Mouse (Mus musculus): ENCODE results near the gene Sec24b. TPM values are rescaled to one million over a fixed set of nuclear protein-coding genes. Genes with fewer than 3 reads are reported as not detected.

Sec24b gene
- polyA plus RNA-seq, 1 experiment: 58.2 TPM

DNA sequence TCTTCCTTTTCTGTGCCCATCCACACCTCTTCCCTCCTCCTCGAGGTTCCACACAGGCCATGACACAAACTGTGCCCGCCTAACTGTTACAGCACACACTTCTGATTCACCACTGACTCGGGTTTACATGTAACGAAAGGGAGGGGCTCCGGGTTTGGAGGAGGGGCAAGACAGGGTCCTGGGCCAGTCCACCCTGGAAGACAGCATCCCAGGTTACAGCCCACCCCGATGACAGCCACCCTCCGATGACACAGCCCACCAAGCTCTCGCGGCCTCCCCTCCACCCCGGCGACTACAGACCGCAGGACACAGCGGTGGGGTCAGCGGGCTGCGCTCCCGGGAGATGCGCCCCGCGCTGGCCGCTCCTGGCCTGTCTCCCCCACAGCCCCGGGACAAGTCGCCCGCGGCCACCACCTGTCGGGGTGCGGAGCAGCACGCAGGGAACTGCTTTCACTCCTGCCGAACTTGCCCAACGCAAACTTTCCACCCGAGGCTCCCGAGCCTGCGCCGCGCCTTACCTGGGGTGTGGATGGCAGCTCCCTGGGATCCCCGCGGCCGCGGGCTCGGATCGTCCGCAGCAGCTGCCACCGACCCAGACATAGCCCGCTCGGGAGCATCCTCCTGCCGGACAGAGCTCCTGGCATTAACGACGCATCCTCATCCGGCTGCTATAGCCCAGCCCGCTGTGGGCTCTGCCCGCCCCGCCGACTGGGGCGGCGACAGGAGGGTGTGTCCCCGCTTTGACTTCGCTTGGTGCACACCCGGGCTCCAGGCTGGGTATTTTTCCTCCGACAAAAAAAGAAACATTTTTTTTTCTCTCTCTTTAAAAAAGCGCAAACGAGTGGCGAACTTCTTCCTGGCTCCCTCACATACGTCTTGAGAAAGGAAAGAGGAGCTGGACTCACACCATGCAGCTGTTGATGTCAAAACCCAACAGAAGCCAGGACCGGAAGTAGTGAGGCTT is 91.6 kb downstream of the Sec24b start, which contains the start of gene Mcub:
Mcub (minus strand) TSS at position 775 of the 964 bp plus-strand sequence.
- TF ChIP-seq POLR2A (IDR thresholded peaks at IDR 0.05; ENCODE audit: low read depth, low read length) (no peak), CTCF (IDR thresholded peaks at IDR 0.05; ENCODE audit: extremely low read depth, insufficient read depth, insufficient read length, insufficient replicate concordance) (no peak)
- peaks cover 11% of the 10 kb centered on the region for H3K4me1 ChIP-seq (ENCODE audit: control insufficient read depth, insufficient read depth, insufficient read length)
- DNase-seq (ENCODE audit: low read depth in 1 of 2, low spot score in 2 of 2): peak; percentile 24 to 35
- H3K27me3 ChIP-seq (ENCODE audit: control insufficient read depth, insufficient read depth, low read length): peaks cover 9% of the 10 kb centered on the region
- WGBS: 2% methylated on average over 62 of the region's 63 CpGs
- H3K27ac ChIP-seq (ENCODE audit: insufficient read depth, low read length): no peak within 1 kb of the TSS
- peak within 1 kb of the TSS; percentile 72 for H3K4me3 ChIP-seq (ENCODE audit: extremely low read depth, insufficient read depth, insufficient read length)
- no peaks in the 10 kb centered on the region for H3K36me3 ChIP-seq (ENCODE audit: control insufficient read depth, insufficient read depth, low read length)

DNA sequence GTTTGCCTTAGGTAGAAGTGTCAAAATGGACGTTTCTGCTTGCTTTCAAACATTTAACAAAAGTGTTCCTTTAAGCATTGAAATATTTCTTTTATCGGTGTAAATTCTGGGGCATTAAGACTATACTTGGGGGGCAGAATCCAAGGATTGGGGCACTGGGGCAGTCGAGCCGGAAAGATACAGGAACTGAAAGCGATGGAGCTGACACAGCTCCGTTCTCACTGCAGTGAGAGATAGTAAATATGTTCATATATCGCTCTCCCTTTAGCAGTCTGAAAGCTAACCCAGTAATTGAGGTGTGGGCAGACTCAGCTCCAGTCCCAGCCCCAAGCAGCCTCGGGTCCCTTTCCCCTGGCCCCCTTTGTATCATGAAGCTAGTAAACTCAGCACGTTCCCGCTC is 92.3 kb downstream of the Sec24b start:
- peaks cover 9% of the 10 kb centered on the region for H3K27me3 ChIP-seq (ENCODE audit: control insufficient read depth, insufficient read depth, low read length)
- TF ChIP-seq CTCF (IDR thresholded peaks at IDR 0.05; ENCODE audit: extremely low read depth, insufficient read depth, insufficient read length, insufficient replicate concordance): no peak
- no peak for TF ChIP-seq POLR2A (IDR thresholded peaks at IDR 0.05; ENCODE audit: low read depth, low read length)
- 31% methylated on average over 10 of the region's 10 CpGs for WGBS

GRCm38 (mm10) chr3:129967874-129968273 is 93.5 kb downstream of the Sec24b start:
- peaks cover 11% of the 10 kb centered on the region for H3K4me1 ChIP-seq (ENCODE audit: control insufficient read depth, insufficient read depth, insufficient read length)
- no peak for DNase-seq (ENCODE audit: low read depth in 1 of 2, low spot score in 2 of 2)
- peaks cover 9% of the 10 kb centered on the region for H3K27me3 ChIP-seq (ENCODE audit: control insufficient read depth, insufficient read depth, low read length)
- no peak overlapping the region for H3K4me3 ChIP-seq (ENCODE audit: extremely low read depth, insufficient read depth, insufficient read length)
- TF ChIP-seq CTCF (IDR thresholded peaks at IDR 0.05; ENCODE audit: extremely low read depth, insufficient read depth, insufficient read length, insufficient replicate concordance): no peak
- TF ChIP-seq POLR2A (IDR thresholded peaks at IDR 0.05; ENCODE audit: low read depth, low read length): no peak
- H3K27ac ChIP-seq (ENCODE audit: insufficient read depth, low read length): no peak overlapping the region
- H3K36me3 ChIP-seq (ENCODE audit: control insufficient read depth, insufficient read depth, low read length): no peaks in the 10 kb centered on the region
- 89% methylated on average over 9 of the region's 9 CpGs for WGBS

More for the DNA sequence above, 92.3 kb downstream of the Sec24b start:
- Histone ChIP-seq H3K36me3 (ENCODE audit: control insufficient read depth, insufficient read depth, low read length) (no peaks in the 10 kb centered on the region), H3K27ac (ENCODE audit: insufficient read depth, low read length) (no peak overlapping the region), H3K4me1 (ENCODE audit: control insufficient read depth, insufficient read depth, insufficient read length) (peaks cover 11% of the 10 kb centered on the region), H3K4me3 (ENCODE audit: extremely low read depth, insufficient read depth, insufficient read length) (peak overlapping the region; percentile 72)
- no peak for DNase-seq (ENCODE audit: low read depth in 1 of 2, low spot score in 2 of 2)

- no peak overlapping the region for H3K4me3 ChIP-seq (ENCODE audit: extremely low read depth, insufficient read depth, insufficient read length)
- 94% methylated on average over 8 of the region's 8 CpGs for WGBS
- no peak overlapping the region for H3K27ac ChIP-seq (ENCODE audit: insufficient read depth, low read length)
- no peaks in the 10 kb centered on the region for H3K36me3 ChIP-seq (ENCODE audit: control insufficient read depth, insufficient read depth, low read length)
- TF ChIP-seq POLR2A (IDR thresholded peaks at IDR 0.05; ENCODE audit: low read depth, low read length): no peak
- TF ChIP-seq CTCF (IDR thresholded peaks at IDR 0.05; ENCODE audit: extremely low read depth, insufficient read depth, insufficient read length, insufficient replicate concordance): no peak
- peaks cover 6% of the 10 kb centered on the region for H3K4me1 ChIP-seq (ENCODE audit: control insufficient read depth, insufficient read depth, insufficient read length)
- peaks cover 4% of the 10 kb centered on the region for H3K27me3 ChIP-seq (ENCODE audit: control insufficient read depth, insufficient read depth, low read length)
- DNase-seq (ENCODE audit: low read depth in 1 of 2, low spot score in 2 of 2): no peak
Observed at GRCm38 (mm10) chr3:129964681-129965080, 96.7 kb downstream of the Sec24b start.

GRCm38 (mm10) chr3:129962533-129962932 is 98.8 kb downstream of the Sec24b start:
- Histone ChIP-seq H3K4me3 (ENCODE audit: extremely low read depth, insufficient read depth, insufficient read length) (no peak overlapping the region), H3K4me1 (ENCODE audit: control insufficient read depth, insufficient read depth, insufficient read length) (no peaks in the 10 kb centered on the region), H3K36me3 (ENCODE audit: control insufficient read depth, insufficient read depth, low read length) (no peaks in the 10 kb centered on the region), H3K27me3 (ENCODE audit: control insufficient read depth, insufficient read depth, low read length) (no peaks in the 10 kb centered on the region), H3K27ac (ENCODE audit: insufficient read depth, low read length) (no peak overlapping the region)
- WGBS: 87% methylated on average over 8 of the region's 8 CpGs
- DNase-seq (ENCODE audit: low read depth in 1 of 2, low spot score in 2 of 2): no peak
- TF ChIP-seq POLR2A (IDR thresholded peaks at IDR 0.05; ENCODE audit: low read depth, low read length) (no peak), CTCF (IDR thresholded peaks at IDR 0.05; ENCODE audit: extremely low read depth, insufficient read depth, insufficient read length, insufficient replicate concordance) (no peak)

GRCm38 (mm10) chr3:129953296-129953695 is 108.1 kb downstream of the Sec24b start:
- Histone ChIP-seq H3K27me3 (ENCODE audit: control insufficient read depth, insufficient read depth, low read length) (no peaks in the 10 kb centered on the region), H3K27ac (ENCODE audit: insufficient read depth, low read length) (no peak overlapping the region), H3K36me3 (ENCODE audit: control insufficient read depth, insufficient read depth, low read length) (no peaks in the 10 kb centered on the region), H3K4me1 (ENCODE audit: control insufficient read depth, insufficient read depth, insufficient read length) (no peaks in the 10 kb centered on the region), H3K4me3 (ENCODE audit: extremely low read depth, insufficient read depth, insufficient read length) (no peak overlapping the region)
- TF ChIP-seq CTCF (IDR thresholded peaks at IDR 0.05; ENCODE audit: extremely low read depth, insufficient read depth, insufficient read length, insufficient replicate concordance): no peak
- no peak for TF ChIP-seq POLR2A (IDR thresholded peaks at IDR 0.05; ENCODE audit: low read depth, low read length)
- 76% methylated on average over 4 of the region's 4 CpGs for WGBS
- no peak for DNase-seq (ENCODE audit: low read depth in 1 of 2, low spot score in 2 of 2)

Data from spleen, adult 2 months (tissue).